Mouse (Mus musculus) MEL (cell line): Measurements from ENCODE around the gene Dnajb6.

ENCODE experiments used
- CTCF ChIP-seq, 3 experiments: IDR thresholded peaks in 2 of 3; conservative IDR thresholded peaks in 1 of 3; 2 replicates each; pipeline ENCODE4 v1.5.1; 2011 to 2012; ENCODE audit warnings: low read length in 3 of 3, low read depth in 2 of 3, mild to moderate bottlenecking in 2 of 3, improper control_type of control experiment in 1 of 3, inconsistent platforms in 1 of 3, mixed read lengths in 1 of 3, moderate library complexity in 1 of 3; ENCODE audit not compliant: control insufficient read depth in 1 of 3, insufficient read depth in 1 of 3, poor library complexity in 1 of 3, severe bottlenecking in 1 of 3
- POLR2A ChIP-seq, 2 experiments: IDR thresholded peaks; 2 replicates each; pipeline ENCODE4 v1.6.1; 2011 to 2012; ENCODE audit warnings: low read length in 2 of 2, mild to moderate bottlenecking in 2 of 2, control low read depth in 1 of 2, improper control_type of control experiment in 1 of 2, low read depth in 1 of 2, moderate library complexity in 1 of 2; ENCODE audit not compliant: control insufficient read depth in 1 of 2, insufficient read depth in 1 of 2, poor library complexity in 1 of 2
- POLR2AphosphoS5 ChIP-seq: IDR thresholded peaks from 2 replicates; pipeline ENCODE4 v1.6.1; 2012; ENCODE audit warnings: low read depth, borderline replicate concordance, mild to moderate bottlenecking, inconsistent platforms, low read length, moderate library complexity, mixed read lengths
- SIN3A ChIP-seq: IDR thresholded peaks from 2 replicates; pipeline ENCODE4 v1.6.1; 2012; ENCODE audit warnings: low read length, improper control_type of control experiment, inconsistent platforms
- TAL1 ChIP-seq: IDR thresholded peaks from 2 replicates; pipeline ENCODE4 v1.6.1; 2012; ENCODE audit warnings: mild to moderate bottlenecking, inconsistent platforms, low read length, moderate library complexity, mixed read lengths
- USF1 ChIP-seq: IDR thresholded peaks from 2 replicates; pipeline ENCODE4 v1.6.1; 2014; ENCODE audit warnings: low read depth, mild to moderate bottlenecking, inconsistent platforms, low read length, improper control_type of control experiment, moderate library complexity
- ZC3H11A ChIP-seq: IDR thresholded peaks from 2 replicates; pipeline ENCODE4 v1.6.1; 2012; ENCODE audit warnings: low read depth, mild to moderate bottlenecking, inconsistent platforms, low read length, improper control_type of control experiment

- TF ChIP-seq CTCF (IDR thresholded peaks at IDR 0.05 in 2 of 3, conservative IDR thresholded peaks at IDR 0.05 in 1 of 3; ENCODE audit: control insufficient read depth in 1 of 3, insufficient read depth in 1 of 3, low read depth in 2 of 3, low read length in 3 of 3, poor library complexity in 1 of 3, severe bottlenecking in 1 of 3) (no peak), TAL1 (no peak), POLR2A (IDR thresholded peaks at IDR 0.05; ENCODE audit: control insufficient read depth in 1 of 2, insufficient read depth in 1 of 2, low read depth in 1 of 2, low read length in 2 of 2, poor library complexity in 1 of 2) (no peak), ZC3H11A (no peak), POLR2AphosphoS5 (no peak), SIN3A (no peak), USF1 (no peak)
Measured at GRCm38 (mm10) chr5:29751306-29751705, 15.8 kb downstream of the Dnajb6 start.
